Comparison of ENCODE assay signal across 10 mouse cellular contexts in genomic region chr3:121369517-121369916, GRCm38 (mm10). TPM values are rescaled to one million over a fixed set of nuclear protein-coding genes. Genes with fewer than 3 reads are reported as not detected.
A peak's percentile ranks its signal among the peaks of the same experiment; 100 is the strongest.
DNase-seq lines count a peak whose midpoint lies in the region; ATAC-seq and TF ChIP-seq lines count a peak whose summit lies in the region.
"Had no signal": no experiment of that assay in that cellular context is flagged by ENCODE, and none has a peak within 500 bp of the region (broad histone marks: within the 10 kb centered on the region; RNA-seq: fewer than 3 reads in every experiment).

No protein-coding gene starts in this region.

- DNase-seq in kidney, adult 18-20 months, result no peak
- peak; percentile 58 for DNase-seq in liver, postnatal 0 days
- DNase-seq in thymus, postnatal 10 days (ENCODE audit: low spot score in 2 of 2), result peak; percentile 32 to 38
- no peak for DNase-seq in cerebellum, postnatal 4 days (ENCODE audit: low spot score in 2 of 2)
- no peak for DNase-seq in left cerebral cortex, postnatal 4 days
- DNase-seq in retina, postnatal 1 day, result no peak
- DNase-seq: cerebellum, postnatal 36 days had no signal

- TF ChIP-seq EP300 in liver, postnatal 0 days (IDR thresholded peaks at IDR 0.05; ENCODE audit: low read depth), result peak; percentile 36; the same call in 1 of the 2 replicates

- no peak overlapping the region for H3K4me3 ChIP-seq in kidney, embryonic 16.5 days (ENCODE audit: low read length)
- H3K4me3 ChIP-seq in liver, postnatal 0 days (ENCODE audit: low read depth, low read length), result no peak overlapping the region
- H3K4me3 ChIP-seq: neural tube, embryonic 13.5 days had no signal

- peak overlapping the region; percentile 16 for H3K27ac ChIP-seq in kidney, embryonic 16.5 days (ENCODE audit: low read length)
- peak overlapping the region; percentile 41 for H3K27ac ChIP-seq in liver, postnatal 0 days (ENCODE audit: low read depth)
- H3K27ac ChIP-seq: neural tube, embryonic 13.5 days had no signal

- no peaks in the 10 kb centered on the region for H3K27me3 ChIP-seq in kidney, embryonic 16.5 days (ENCODE audit: insufficient read depth, low read length)
- H3K27me3 ChIP-seq in liver, postnatal 0 days (ENCODE audit: insufficient read depth, low read length), result no peaks in the 10 kb centered on the region
- H3K27me3 ChIP-seq: neural tube, embryonic 13.5 days had no signal

- intact Hi-C loops in left cerebral cortex, postnatal 4 days (cut with DNase I), result no loop called here

- TF ChIP-seq CTCF in liver, postnatal 0 days (IDR thresholded peaks at IDR 0.05; ENCODE audit: low read depth), result no peak

- no peak overlapping the region for H3K9ac ChIP-seq in kidney, embryonic 16.5 days (replicated peaks; ENCODE audit: low read length)
- H3K9ac ChIP-seq in liver, postnatal 0 days (replicated peaks), result no peak overlapping the region
- H3K9ac ChIP-seq: neural tube, embryonic 13.5 days had no signal

- 75% methylated on average over 6 of the region's 6 CpGs for WGBS in kidney, embryonic 16.5 days
- WGBS in liver, postnatal 0 days (ENCODE audit: insufficient replicate concordance), result 37% methylated on average over 6 of the region's 6 CpGs

- H3K4me2 ChIP-seq in kidney, embryonic 16.5 days (replicated peaks; ENCODE audit: low read depth, low read length), result no peak overlapping the region
- no peak overlapping the region for H3K4me2 ChIP-seq in liver, postnatal 0 days (ENCODE audit: low read depth, low read length)
- H3K4me2 ChIP-seq: neural tube, embryonic 13.5 days had no signal

- 0 out of 2 replicates have a peak, but pooled peaks cover 5% of the 10 kb centered on the region for H3K4me1 ChIP-seq in kidney, embryonic 16.5 days (ENCODE audit: insufficient read depth, low read length)
- H3K4me1 ChIP-seq in liver, postnatal 0 days (ENCODE audit: insufficient read depth), result peaks cover 5% of the 10 kb centered on the region; the same call in 1 of the 2 replicates
- H3K4me1 ChIP-seq: neural tube, embryonic 13.5 days had no signal

- H3K9me3 ChIP-seq in kidney, embryonic 16.5 days (ENCODE audit: low read length), result no peaks in the 10 kb centered on the region
- H3K9me3 ChIP-seq in liver, postnatal 0 days (ENCODE audit: low read length), result no peaks in the 10 kb centered on the region
- H3K9me3 ChIP-seq: neural tube, embryonic 13.5 days had no signal

- ATAC-seq in kidney, embryonic 16.5 days (ENCODE audit: low FRiP score, low TSS enrichment), result peak; percentile 52; the same call in 1 of the 2 replicates
- peak; percentile 67 for ATAC-seq in granulocyte monocyte progenitor cell, adult 5-6 weeks (replicated peaks; ENCODE audit: poor library complexity, severe bottlenecking)
- peak; percentile 75 for ATAC-seq in liver, postnatal 0 days

- H3K36me3 ChIP-seq in kidney, embryonic 16.5 days (ENCODE audit: insufficient read depth, low read length), result no peaks in the 10 kb centered on the region
- H3K36me3 ChIP-seq in liver, postnatal 0 days (replicated peaks; ENCODE audit: insufficient read depth, low read length), result no peaks in the 10 kb centered on the region
- H3K36me3 ChIP-seq: neural tube, embryonic 13.5 days had no signal

RNA-seq across cellular contexts. Expression of gene Cnn3, which starts 56.8 kb away (rescaled TPM):
- polyA plus RNA-seq in kidney, embryonic 16.5 days (2015; fragmentation: Nextera tagmentation; extraction: Ambion mirVana), result 620 and 668 TPM in 2 replicates
- total RNA-seq in granulocyte monocyte progenitor cell, adult 5-6 weeks (2014; fragmentation: Nextera tagmentation), result 34.5 and 37.7 TPM in 2 replicates
- 24.6 and 28.0 TPM in 2 replicates for total RNA-seq in granulocyte monocyte progenitor cell, adult 5-6 weeks (2017)
- polyA plus RNA-seq in liver, postnatal 0 days (2015; fragmentation: Nextera tagmentation; extraction: Ambion mirVana), result 128 and 143 TPM in 2 replicates
- total RNA-seq in left cerebral cortex, postnatal 4 days (2021), result 100 to 1,000 TPM; 101 to 110 TPM

Comparison
In these comparisons a context has a peak if more than half of its experiments do, and no peak if none do; other contexts are left out.
1. DNase-seq: peak in liver, postnatal 0 days (single experiment) and thymus, postnatal 10 days (2 of 2); none in kidney, adult 18-20 months (single experiment), cerebellum, postnatal 4 days (0 of 2), left cerebral cortex, postnatal 4 days (single experiment) and retina, postnatal 1 day (single experiment).
2. Peak in every context shown above with its lines, with median percentiles within 50 percentile points of each other: ATAC-seq.